Mouse (Mus musculus): ENCODE data around the gene Nop10.

DNA sequence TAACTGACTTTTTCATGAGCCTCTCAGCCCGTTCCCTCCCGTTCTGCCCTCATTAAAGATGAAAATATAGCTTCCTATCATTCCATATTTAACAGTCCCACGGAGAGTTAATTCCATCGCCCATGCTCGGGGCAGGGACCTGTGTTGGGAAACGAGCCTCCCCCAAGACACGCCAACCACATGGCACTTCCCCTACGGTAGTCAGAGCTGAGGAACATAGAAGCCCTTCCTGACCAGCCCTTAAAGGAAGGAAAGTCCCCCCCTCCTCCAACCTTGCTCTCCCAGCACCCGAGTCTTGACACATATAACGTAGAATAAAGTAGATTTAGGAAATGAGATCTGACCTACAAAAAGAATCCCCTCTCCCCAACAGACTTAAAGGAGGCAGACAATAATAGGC is 14.4 kb upstream of the Nop10 start:
- TF ChIP-seq CTCF (IDR thresholded peaks at IDR 0.05; ENCODE audit: control insufficient read depth, insufficient read depth, low read length) = no peak
- no peak for TF ChIP-seq POLR2A (IDR thresholded peaks at IDR 0.05; ENCODE audit: borderline replicate concordance, control insufficient read depth, low read depth, low read length)

Measured in bone marrow, adult 2 months (tissue).